Mouse (Mus musculus): Measurements from ENCODE around the gene Dbn1. TPM values are rescaled to one million over a fixed set of nuclear protein-coding genes. Genes with fewer than 3 reads are reported as not detected.

The Dbn1 gene
- total RNA-seq, 2 experiments from 2014 or later, result 287 to 295 TPM

DNA sequence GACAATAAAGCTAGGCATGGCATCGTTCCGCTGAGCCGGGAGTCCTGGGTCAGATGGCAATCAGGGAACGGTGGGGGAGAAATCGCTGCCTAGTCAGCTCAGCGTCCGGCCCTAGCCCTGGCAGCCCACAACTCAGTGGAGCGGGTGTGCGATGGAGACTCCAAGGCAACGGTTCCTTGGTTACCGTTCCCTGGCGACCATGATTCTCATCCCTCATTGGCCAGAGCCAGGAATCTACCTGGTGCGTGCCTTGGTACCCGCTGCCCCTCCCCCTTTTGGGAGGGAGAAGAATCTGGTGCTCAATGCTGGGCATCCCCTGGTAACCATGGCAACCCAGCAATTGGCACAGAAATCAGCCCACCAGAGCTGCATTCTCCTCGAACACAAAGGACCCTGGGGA lies 4.3 kb downstream of the Dbn1 start:
- DNase-seq (ENCODE audit: low spot score in 2 of 2), result peak; percentile 96 to 99
- intact Hi-C loops (cut with DNase I), result no loop called here

DNA sequence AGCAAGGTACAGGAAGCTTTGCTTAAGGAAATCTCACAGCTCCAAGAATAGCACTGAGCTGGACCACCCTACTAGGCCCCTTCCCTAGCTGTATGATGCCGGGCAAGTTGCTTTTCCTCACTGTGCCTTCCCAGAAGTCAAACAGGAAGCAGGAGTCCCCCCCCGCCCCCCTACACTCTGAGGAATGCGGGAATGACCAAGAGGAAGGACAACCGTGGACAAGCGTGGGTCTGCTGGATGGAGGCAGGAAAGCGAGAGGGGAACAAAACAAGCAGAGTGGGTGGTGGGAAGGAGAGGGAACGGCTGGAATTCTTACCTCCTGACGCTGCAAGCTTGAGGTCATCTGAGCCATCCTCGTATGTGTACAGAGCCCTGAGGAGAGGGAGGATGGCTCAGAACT lies 4.8 kb downstream of the Dbn1 start:
- DNase-seq (ENCODE audit: low spot score in 2 of 2), result peak in 1 of 2 experiments; percentile 39
- intact Hi-C loops (cut with DNase I), result no loop called here

DNA sequence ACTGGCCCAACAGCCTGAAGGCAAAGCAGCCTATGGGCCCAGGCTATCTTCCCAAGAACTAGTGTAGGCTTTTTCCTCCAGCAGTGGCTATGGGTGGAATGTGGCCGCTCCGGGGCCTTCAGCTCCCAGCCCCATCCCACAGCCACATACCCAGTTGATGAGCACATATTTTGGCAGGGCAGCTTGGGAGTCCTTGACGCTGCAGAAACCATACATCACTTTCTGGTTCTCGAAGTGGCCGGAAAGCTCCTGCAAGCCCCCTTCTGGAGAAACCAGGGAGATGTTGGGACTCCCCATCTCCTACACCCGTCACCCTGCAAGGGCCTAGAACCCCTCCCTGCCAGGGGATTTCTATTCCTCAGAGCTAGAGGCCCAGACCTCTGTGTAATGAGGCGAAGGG lies 5.4 kb downstream of the Dbn1 start:
- intact Hi-C loops (cut with DNase I), result no loop called here
- peak in 1 of 2 experiments; percentile 28 for DNase-seq (ENCODE audit: low spot score in 2 of 2)

DNA sequence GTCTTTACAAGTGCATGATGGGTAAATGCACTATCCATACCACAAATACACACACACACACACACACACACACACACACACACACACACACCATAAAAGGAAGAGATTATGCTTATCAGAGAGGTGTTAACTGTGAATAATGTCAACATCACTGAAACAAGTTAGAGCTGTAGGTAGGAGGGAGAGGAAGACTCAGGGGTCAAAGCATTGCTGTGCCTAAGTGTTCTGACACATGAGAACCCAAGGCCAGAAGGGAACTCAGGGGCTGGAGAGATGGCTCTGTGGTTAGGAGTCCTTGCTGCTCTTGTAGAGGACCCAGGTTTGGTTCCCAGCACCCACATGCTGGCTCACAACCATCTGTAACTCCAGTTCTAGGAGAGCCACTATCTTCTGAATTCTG lies 8.0 kb downstream of the Dbn1 start:
- intact Hi-C loops (cut with DNase I), result loop anchor here (2.0 kb wide), 1 partner anchor 33 kb away; the partner anchor contains the start of gene Pdlim7
- no peak for DNase-seq (ENCODE audit: low spot score in 2 of 2)

DNA sequence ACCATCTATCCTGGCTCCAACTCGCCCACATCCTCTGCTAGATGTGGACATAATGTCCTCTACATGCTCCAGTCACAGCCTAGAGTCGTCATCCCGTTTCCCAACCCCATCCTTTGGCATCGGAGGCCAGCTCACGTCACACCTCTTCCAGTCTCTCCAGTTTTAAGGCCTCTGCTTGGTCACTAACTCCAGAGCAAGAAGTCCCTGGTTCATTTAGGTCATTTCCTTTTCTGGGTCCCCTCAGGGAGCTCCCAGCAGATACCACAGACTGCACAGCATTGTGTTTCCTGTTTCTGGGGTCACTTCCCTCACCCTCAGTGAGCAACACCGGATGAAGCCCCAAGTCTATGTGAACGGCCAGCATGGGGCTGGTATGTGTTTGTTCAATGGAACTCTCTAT lies 8.9 kb downstream of the Dbn1 start:
- peak in 1 of 2 experiments; percentile 31 for DNase-seq (ENCODE audit: low spot score in 2 of 2)
- intact Hi-C loops (cut with DNase I), result loop anchor here (2.0 kb wide), 1 partner anchor 34 kb away; the partner anchor contains the start of gene Pdlim7

DNA sequence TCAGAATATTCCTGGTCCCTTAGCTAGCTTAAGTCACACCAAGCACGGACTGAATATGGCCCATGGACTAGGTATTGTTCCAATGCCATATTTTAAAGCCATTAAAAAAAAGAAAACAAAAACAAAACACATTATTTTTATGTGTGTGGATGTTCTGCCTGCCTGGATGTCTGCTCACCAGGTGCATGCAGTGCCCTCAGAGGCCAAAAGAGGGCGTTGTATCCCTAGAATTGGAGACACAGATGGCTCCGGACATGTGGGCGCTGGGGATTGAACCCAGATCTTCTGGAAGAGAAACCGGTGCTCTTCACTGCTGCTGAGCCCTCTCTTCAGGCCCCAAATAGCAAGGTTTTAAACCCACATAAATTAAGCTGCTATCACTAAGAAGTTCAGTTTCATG lies 9.9 kb downstream of the Dbn1 start:
- DNase-seq (ENCODE audit: low spot score in 2 of 2), result peak in 1 of 2 experiments; percentile 58
- intact Hi-C loops (cut with DNase I), result loop anchor here (2.0 kb wide), 1 partner anchor 35 kb away; the partner anchor contains the start of gene Pdlim7

DNA sequence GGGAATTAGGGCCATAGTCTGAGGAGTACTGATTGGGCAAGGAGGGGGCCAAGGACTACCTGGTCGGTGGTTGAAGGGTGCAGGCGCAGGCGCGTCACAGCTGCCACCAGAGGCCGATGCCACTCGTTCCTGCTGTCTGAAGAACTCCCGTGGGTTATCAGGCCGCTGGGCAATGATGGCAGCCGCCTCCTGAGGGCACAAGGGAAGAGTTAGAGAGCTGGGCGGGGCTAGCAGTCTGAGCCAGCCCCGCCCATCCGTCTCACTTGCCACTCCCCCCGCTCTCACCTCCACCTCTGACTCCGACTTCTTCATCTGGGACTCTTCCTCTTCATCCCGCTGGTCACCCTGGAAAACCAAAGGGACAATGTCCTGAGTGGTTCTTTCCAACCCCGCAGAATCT lies 10.4 kb downstream of the Dbn1 start:
- intact Hi-C loops (cut with DNase I), result no loop called here
- DNase-seq (ENCODE audit: low spot score in 2 of 2), result no peak

DNA sequence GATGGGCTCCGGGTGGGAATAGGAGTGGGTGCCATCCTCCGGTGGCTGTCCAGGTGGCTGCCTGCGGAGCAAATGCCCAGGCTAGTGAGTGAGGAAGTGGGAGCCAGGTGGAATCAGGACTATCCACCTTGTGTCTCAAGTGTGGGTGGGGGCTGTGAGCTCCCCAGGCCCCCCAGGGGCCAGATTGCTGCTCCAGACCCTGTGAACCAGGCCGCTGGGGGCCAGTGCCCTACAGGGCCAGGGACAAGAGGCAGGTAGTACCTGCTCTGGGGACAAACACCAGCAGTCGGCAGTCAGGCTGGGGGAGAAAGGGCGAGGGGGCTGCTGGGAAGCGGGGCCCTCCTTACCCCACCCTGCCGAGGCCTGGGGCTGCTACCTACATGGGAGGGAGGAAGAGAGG lies 11.7 kb downstream of the Dbn1 start:
- no peak for DNase-seq (ENCODE audit: low spot score in 2 of 2)
- intact Hi-C loops (cut with DNase I), result no loop called here

DNA sequence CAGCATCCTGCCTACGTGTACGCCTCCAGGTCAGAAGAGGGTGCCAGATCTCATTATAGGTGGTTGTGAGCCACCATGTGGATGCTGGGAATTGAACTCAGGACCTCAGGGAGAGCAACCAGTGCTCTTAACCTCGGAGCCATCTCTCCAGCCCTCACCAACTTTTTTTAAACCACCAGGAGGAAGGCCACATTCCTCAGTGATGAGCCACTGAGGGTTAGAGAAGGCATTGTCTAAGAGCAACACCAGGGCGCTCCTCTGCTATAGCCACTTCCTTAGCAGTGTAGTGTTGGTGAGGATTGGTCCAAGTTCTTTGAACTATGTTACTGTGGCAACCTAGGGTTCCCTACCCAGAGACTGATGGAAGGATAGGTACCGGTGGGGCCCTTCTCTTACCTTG lies 12.2 kb downstream of the Dbn1 start:
- DNase-seq (ENCODE audit: low spot score in 2 of 2), result no peak
- intact Hi-C loops (cut with DNase I), result no loop called here

DNA sequence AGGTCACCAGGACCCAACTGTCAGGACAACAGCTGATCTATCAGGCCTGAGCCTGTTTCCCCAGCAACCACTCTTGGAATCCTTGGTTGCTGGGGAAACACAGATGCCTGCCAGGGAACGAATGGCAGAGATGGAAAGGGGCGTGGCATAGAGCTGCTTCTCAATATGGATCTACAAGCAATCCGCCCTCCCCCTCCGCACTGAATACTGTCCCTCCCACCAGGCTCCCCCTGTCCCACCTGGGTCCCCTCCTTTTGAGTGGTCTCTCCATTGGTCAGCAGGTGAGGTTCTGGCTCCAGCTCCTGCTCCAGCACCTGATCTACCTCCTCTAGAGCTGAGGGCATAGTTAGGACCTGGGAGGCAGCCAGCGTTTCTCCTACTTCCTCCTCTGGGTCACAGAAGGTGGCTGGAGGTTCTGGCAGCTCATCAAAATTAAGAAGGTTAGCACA lies 13.3 kb downstream of the Dbn1 start:
- peak; percentile 81 to 89 for DNase-seq (ENCODE audit: low spot score in 2 of 2)
- intact Hi-C loops (cut with DNase I), result no loop called here

DNA sequence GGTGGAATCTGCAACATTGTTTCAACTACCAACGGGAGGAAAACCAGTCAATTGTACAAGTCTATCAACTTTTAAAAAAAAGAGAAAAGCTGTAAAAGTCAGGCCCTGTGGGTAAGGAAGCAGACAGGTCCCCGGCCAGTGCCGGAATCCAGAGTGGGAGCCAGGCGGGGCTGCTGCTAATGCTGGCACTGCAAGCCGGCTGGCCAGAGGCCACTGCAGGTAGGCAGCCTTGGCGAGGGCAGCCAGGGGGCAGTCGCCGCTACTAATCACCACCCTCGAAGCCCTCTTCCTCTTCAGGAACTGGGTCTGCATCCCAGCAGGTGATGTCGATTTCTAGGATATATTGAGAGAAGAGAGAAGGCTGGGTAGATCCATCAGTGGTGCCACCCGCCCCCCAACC lies 13.9 kb downstream of the Dbn1 start:
- intact Hi-C loops (cut with DNase I), result no loop called here
- DNase-seq (ENCODE audit: low spot score in 2 of 2), result peak in 1 of 2 experiments; percentile 43

DNA sequence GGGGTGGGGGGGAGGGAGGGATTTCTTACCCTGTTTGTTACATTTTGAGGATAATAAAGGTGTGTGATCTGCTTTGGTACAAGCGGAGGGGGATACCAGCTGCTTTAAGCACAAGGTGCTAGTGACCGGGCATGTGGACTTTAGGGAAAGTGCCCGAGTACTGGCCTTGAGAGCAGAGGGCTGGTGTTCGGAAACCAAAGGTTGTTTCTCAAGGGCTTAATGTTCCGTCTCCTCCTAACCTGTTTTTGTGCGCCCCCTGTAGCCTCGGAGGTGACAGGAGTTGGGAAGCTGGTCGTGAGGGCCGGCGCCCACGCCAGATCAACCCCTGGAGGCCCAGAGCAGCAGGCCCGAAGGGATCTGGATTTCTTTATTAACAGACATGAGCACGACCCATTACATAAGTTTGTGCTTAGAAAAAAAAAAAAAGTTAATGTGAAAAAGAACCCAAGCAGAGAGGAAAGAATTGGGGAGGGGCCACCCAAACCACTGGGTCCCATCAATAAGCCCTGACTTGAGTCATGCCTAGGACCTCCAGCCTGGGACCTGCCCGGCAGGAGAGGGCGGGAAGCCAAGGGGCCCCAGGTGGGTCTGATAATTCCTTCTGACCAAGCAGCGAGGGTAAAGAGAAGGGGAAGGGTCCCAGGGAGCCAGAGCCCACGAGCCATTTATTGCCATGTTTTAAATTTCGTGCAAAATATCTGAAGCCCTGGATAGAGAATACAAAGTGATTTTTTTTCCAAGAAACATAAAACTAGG lies 14.7 kb downstream of the Dbn1 start:
- peak in 1 of 2 experiments; percentile 43 for DNase-seq (ENCODE audit: low spot score in 2 of 2)
- intact Hi-C loops (cut with DNase I), result no loop called here

DNA sequence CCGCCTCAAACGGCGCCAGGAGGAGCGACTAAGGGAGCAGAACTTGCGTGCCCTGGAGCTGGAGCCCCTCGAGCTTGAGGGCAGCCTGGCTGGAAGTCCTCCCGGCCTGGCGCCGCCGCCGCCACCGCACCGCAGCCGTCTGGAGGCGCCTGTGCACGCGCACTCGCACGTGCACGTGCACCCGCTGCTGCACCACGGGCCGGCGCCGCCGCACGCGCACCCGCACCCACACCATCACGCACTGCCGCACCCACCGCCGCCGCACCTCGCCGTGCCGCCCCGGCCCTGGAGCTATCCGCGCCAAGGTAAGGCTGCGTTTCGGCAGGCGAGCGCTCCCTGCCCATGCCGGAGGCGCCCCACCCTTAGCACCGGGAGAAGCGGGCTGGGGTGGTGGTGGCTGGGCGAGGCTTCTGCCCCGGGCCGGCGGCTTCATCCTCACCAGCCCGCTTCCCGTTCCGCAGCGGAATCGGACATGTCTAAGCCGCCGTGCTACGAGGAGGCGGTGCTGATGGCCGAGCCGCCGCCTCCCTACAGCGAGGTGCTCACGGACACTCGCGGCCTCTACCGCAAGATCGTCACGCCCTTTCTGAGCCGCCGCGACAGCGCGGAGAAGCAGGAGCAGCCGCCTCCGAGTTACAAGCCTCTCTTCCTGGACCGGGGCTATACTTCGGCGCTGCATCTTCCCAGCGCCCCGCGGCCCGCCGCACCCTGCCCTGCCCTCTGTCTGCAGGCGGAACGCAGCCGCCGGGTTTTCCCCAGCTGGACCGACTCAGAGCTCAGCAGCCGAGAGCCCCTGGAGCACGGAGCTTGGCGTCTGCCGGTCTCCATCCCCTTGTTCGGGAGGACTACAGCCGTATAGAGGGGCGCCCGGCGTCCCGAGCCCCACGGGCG lies 15.5 kb downstream of the Dbn1 start:
- DNase-seq (ENCODE audit: low spot score in 2 of 2), result peak; percentile 84 to 86
- intact Hi-C loops (cut with DNase I), result no loop called here

DNA sequence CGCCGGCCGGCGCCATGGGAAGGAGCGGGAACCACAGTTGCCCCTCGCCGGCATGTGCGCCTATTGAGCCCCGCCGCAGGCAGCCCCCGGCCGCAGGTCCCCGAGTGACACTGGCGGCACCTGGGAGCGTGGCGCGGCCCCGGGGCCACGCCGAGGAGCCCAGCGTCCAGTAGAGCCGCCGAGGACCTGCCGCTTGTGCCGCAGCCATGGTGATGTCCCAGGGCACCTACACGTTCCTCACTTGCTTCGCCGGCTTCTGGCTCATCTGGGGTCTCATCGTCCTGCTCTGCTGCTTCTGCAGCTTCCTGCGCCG lies 16.1 kb downstream of the Dbn1 start:
- DNase-seq (ENCODE audit: low spot score in 2 of 2), result no peak
- intact Hi-C loops (cut with DNase I), result loop anchor here (1.0 to 2.0 kb wide), 2 partner anchors 53 to 67 kb away; no protein-coding TSS in a partner anchor

DNA sequence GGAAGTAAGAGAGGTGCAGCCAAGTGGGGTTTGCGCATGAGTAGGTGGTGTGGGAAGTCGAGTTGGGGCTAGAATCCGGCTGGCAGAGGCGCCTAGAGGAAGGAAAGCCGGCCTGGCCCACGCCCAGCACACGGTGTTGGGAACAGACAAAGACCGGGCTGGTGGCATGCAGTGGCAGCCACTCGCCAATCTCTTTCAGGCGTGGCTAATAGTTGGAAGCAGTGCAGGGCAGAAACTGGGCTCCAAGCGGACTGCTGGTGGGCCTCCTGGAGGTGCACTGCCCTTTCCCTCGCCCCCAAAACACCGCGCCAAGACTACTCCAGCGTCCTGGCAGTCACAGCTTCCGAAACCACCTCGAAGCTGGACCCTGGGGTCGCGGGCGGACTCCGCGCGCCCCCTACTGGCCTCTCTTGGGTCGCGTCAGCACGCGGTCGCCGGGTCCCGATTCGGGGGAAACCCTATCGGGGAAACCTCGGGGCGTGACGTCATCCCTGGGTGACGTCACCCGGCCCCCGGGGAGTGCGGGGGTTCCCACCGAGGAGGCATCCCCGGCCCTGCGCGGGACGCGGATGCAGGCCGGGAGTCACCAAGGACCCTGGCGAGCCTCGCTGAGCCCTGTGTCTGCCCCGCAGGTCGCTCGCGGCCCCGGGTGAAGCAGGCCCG lies 16.6 kb downstream of the Dbn1 start:
- intact Hi-C loops (cut with DNase I), result loop anchor here (1.0 to 2.0 kb wide), 2 partner anchors 53 to 66 kb away; no protein-coding TSS in a partner anchor
- peak; percentile 81 to 83 for DNase-seq (ENCODE audit: low spot score in 2 of 2)

DNA sequence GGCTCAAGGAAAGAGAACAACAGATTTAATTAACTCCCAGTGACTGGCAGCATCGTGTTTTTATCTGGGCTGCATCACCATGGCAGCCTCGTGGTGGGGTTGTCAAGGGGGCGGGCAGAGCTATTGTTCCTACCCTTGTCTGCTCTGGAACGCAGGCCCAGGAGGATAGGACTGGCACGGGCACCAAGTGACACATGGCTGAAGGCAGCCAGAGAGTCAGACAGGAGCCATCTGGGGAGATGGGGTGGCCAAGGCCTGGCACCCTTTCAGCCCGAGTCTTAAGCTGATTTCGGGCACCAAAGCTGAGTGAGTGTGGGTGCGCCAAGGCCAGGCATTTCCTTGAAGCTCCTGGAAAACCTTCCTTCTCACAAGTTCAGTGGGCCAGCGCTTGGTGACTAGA lies 17.5 kb downstream of the Dbn1 start:
- DNase-seq (ENCODE audit: low spot score in 2 of 2), result peak in 1 of 2 experiments; percentile 67
- intact Hi-C loops (cut with DNase I), result loop anchor here (2.0 kb wide), 1 partner anchor 66 kb away; no protein-coding TSS in a partner anchor

DNA sequence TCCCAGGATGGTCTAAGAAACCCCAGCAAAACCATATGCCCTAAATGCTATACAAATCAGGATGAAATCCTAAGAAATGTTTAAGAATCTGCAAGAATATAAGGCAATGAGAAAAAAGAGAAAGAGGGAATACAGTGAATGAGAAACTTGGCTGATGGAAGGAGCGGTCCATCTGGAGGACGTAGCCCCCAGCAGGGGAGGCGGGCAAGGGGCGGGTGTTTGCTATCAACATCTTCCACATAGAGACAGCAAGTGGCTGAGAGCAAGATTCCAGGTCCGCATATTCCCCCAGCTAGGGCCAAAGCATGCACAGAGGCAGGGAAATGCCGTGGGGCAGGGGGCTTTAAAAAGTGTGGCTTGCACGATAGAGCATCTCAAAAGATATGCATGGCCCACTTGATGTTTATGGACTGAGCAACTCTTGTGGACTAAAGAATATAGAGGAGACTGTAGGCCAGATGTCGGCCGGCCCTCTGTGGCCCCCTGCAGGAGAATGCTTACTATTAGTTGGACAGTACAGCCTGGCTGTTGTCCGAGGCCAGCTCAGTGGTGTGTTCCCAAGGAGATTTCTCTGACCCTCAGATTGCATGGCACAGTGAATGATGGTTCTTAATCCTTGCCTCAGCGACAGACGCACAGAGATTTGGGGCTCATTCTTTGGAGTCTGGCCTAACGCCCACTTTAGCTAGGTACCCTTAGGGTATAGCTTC lies 18.9 kb downstream of the Dbn1 start:
- intact Hi-C loops (cut with DNase I), result no loop called here

DNA sequence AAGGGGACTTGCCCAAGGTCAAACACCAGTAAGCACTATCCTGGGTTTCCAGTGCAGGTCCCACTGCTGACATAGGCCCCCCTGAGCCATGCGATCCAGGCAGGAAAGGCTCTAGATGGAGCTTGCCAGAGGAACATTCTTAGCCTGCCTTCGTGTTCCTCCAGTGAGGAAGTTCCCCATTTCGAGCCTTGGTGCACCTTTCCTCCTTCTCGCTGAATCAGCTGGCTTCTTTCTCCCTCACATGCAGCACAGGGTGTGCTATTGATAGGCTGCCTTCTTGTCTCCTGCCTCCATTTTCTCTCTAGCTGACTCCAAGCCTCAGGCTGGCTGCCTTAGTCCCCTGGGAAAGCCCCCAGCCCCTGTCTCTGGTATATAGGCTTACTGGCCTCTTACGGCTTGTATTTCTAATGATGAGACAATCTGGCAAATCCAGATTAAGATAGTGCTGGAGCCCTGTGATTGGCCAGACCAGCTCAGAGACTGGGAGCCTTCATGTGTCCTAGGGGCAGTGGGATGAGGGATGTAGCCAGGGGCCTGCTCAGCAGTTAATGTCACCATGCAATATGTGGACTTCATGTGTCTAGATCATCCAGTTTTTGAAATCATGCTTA lies 22.0 kb downstream of the Dbn1 start:
- DNase-seq (ENCODE audit: low spot score in 2 of 2), result peak in 1 of 2 experiments; percentile 64
- intact Hi-C loops (cut with DNase I), result loop anchor here (2.0 kb wide), 2 partner anchors 21 to 139 kb away; partner anchors contain the start of gene Grk6

More for the DNA sequence above, 18.9 kb downstream of the Dbn1 start:
- DNase-seq (ENCODE audit: low spot score in 2 of 2), result no peak

DNA sequence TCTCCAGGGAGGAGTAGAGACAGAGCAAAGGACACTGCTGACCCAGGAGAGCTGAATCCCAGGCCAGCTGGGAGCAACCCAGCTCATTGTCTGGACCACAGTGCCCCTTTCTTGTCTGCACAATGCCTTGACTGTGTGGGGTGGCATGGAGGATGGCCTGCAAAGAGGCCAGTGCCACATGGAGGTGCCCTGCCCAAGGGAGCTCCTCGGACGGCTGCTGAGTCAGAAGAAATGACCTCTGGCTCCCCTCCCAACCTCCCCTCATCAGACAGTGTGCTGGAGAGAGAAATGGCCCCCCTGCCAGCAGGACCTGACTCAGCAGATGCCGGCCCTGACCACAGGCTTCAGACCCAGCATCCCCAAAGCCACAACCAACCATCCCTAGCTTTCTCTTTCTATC lies 22.7 kb downstream of the Dbn1 start:
- intact Hi-C loops (cut with DNase I), result loop anchor here (2.0 kb wide), 1 partner anchor 20 kb away; the partner anchor contains the start of gene Grk6

More for the DNA sequence above, 22.7 kb downstream of the Dbn1 start:
- DNase-seq (ENCODE audit: low spot score in 2 of 2), result peak in 1 of 2 experiments; percentile 49

Data from left cerebral cortex, postnatal 25 days (tissue).